Comparison of ENCODE assay signal across 29 mouse cellular contexts in genomic region chr17:88480369-88480768, GRCm38 (mm10). TPM values are rescaled to one million over a fixed set of nuclear protein-coding genes. Genes with fewer than 3 reads are reported as not detected.
DNase-seq lines count a peak whose midpoint lies in the region; ATAC-seq and TF ChIP-seq lines count a peak whose summit lies in the region.
"Had no signal": no experiment of that assay in that cellular context is flagged by ENCODE, and none has a peak within 500 bp of the region (broad histone marks: within the 10 kb centered on the region; RNA-seq: fewer than 3 reads in every experiment).

No protein-coding gene starts in this region.

- no peaks in the 10 kb centered on the region for H3K27me3 ChIP-seq in liver, embryonic 14.5 days (ENCODE audit: control insufficient read depth, insufficient read depth, low read length)
- H3K27me3 ChIP-seq in G1E (ENCODE audit: insufficient read depth, low read length), result no peaks in the 10 kb centered on the region
- H3K27me3 ChIP-seq: embryonic facial prominence, embryonic 13.5 days; forebrain, embryonic 12.5 days; forebrain, embryonic 15.5 days; heart, embryonic 13.5 days; hindbrain, embryonic 15.5 days; Patski had no signal

- H3K27ac ChIP-seq in liver, embryonic 14.5 days, result no peak overlapping the region
- no peak overlapping the region for H3K27ac ChIP-seq in gastrocnemius, adult 2 months
- H3K27ac ChIP-seq: embryonic facial prominence, embryonic 10.5 days; embryonic facial prominence, embryonic 13.5 days; forebrain, embryonic 12.5 days; forebrain, embryonic 15.5 days; heart, embryonic 13.5 days; hindbrain, embryonic 15.5 days had no signal

- 0 out of 2 replicates have a peak, but pooled peaks have one; percentile 6 for ATAC-seq in liver, embryonic 14.5 days (ENCODE audit: insufficient read depth)
- ATAC-seq in G1E (ENCODE audit: extremely low read depth, insufficient number of reproducible peaks, low FRiP score, poor library complexity, severe bottlenecking), result peak; percentile 32
- ATAC-seq: forebrain, embryonic 15.5 days; inflammation-experienced regulatory T-cells, adult 6 months; intestine, embryonic 16.5 days; Patski had no signal

- H3K9me3 ChIP-seq in liver, embryonic 14.5 days (ENCODE audit: control insufficient read depth, low read length), result no peaks in the 10 kb centered on the region
- no peaks in the 10 kb centered on the region for H3K9me3 ChIP-seq in G1E (replicated peaks)
- H3K9me3 ChIP-seq: embryonic facial prominence, embryonic 10.5 days; embryonic facial prominence, embryonic 13.5 days; forebrain, embryonic 12.5 days; forebrain, embryonic 15.5 days; heart, embryonic 13.5 days; hindbrain, embryonic 15.5 days had no signal

- no peak for TF ChIP-seq EP300 in liver, embryonic 14.5 days (IDR thresholded peaks at IDR 0.05; ENCODE audit: low read depth)

- no peak for DNase-seq in liver, embryonic 14.5 days (ENCODE audit: low read depth in 3 of 3, low spot score in 3 of 3)
- DNase-seq in liver, result no peak
- DNase-seq in CD4-positive, CD25-positive, alpha-beta regulatory T cell, adult 2 months (ENCODE audit: low read depth, low spot score), result peak; percentile 22
- DNase-seq in G1E (ENCODE audit: low spot score), result no peak
- peak; percentile 65 for DNase-seq in induced T-regulatory cell, adult 2 months (ENCODE audit: low read depth)
- no peak for DNase-seq in kidney, adult 9 months
- no peak for DNase-seq in gastrocnemius, adult 2 months
- DNase-seq in gastrocnemius, adult 18-20 months (ENCODE audit: low spot score), result no peak
- DNase-seq: adrenal gland, adult 2 months; adrenal gland, postnatal 25 days; cerebellum, adult 11-12 months; cerebellum, adult 8-10 months; cerebellum, postnatal 10 days; cerebellum, postnatal 36 days; embryo, embryonic 11 days; gastrocnemius, postnatal 14 days; heart, adult 11 months; heart, postnatal 14 days; heart, postnatal 4 days had no signal

- H3K9ac ChIP-seq in liver, embryonic 14.5 days (replicated peaks), result no peak overlapping the region
- H3K9ac ChIP-seq: embryonic facial prominence, embryonic 13.5 days; forebrain, embryonic 12.5 days; forebrain, embryonic 15.5 days; heart, embryonic 13.5 days; hindbrain, embryonic 15.5 days had no signal

- intact Hi-C loops in gastrocnemius, adult 2 months (cut with DNase I), result no loop called here

- no peak for TF ChIP-seq CTCF in liver, embryonic 14.5 days (IDR thresholded peaks at IDR 0.05; ENCODE audit: low read depth)
- no peak for TF ChIP-seq CTCF in G1E (IDR thresholded peaks at IDR 0.05; ENCODE audit: low read depth, low read length)
- no peak for TF ChIP-seq CTCF in gastrocnemius, adult 2 months (IDR thresholded peaks at IDR 0.05)

- H3K4me2 ChIP-seq in liver, embryonic 14.5 days (ENCODE audit: low read depth), result no peak overlapping the region
- H3K4me2 ChIP-seq: embryonic facial prominence, embryonic 13.5 days; forebrain, embryonic 12.5 days; forebrain, embryonic 15.5 days; heart, embryonic 13.5 days; hindbrain, embryonic 15.5 days had no signal

- peaks cover 13 to 27% of the 10 kb centered on the region in 2 experiments for H3K4me1 ChIP-seq in liver, embryonic 14.5 days (replicated peaks; ENCODE audit: control insufficient read depth in 2 of 2, insufficient read depth in 2 of 2, low read length in 1 of 2)
- peaks cover 46% of the 10 kb centered on the region for H3K4me1 ChIP-seq in G1E (ENCODE audit: insufficient read depth, low read depth, low read length)
- H3K4me1 ChIP-seq: embryonic facial prominence, embryonic 10.5 days; embryonic facial prominence, embryonic 13.5 days; forebrain, embryonic 12.5 days; forebrain, embryonic 15.5 days; hindbrain, embryonic 15.5 days had no signal

- H3K4me3 ChIP-seq in liver, embryonic 14.5 days (ENCODE audit: insufficient read depth in 1 of 2, low read depth in 2 of 2, low read length in 2 of 2), result no peak overlapping the region
- peak overlapping the region; percentile 48; the same call in 1 of the 2 replicates for H3K4me3 ChIP-seq in G1E (ENCODE audit: low read depth, low read length)
- no peak overlapping the region for H3K4me3 ChIP-seq in gastrocnemius, adult 2 months
- H3K4me3 ChIP-seq: embryonic facial prominence, embryonic 10.5 days; embryonic facial prominence, embryonic 13.5 days; erythroblast, embryonic 14.5 days; forebrain, embryonic 12.5 days; forebrain, embryonic 15.5 days; heart, embryonic 13.5 days; hindbrain, embryonic 15.5 days had no signal

- no peaks in the 10 kb centered on the region; the same call in 1 of the 2 replicates for H3K36me3 ChIP-seq in liver, embryonic 14.5 days (replicated peaks; ENCODE audit: control insufficient read depth, insufficient read depth, low read depth)
- H3K36me3 ChIP-seq in G1E (replicated peaks), result peaks cover 38% of the 10 kb centered on the region
- H3K36me3 ChIP-seq: forebrain, embryonic 15.5 days; hindbrain, embryonic 15.5 days had no signal

- WGBS in liver, embryonic 14.5 days (ENCODE audit: insufficient replicate concordance), result 58% methylated on average over 10 of the region's 10 CpGs

RNA-seq across cellular contexts. Expression of gene Foxn2, which starts 39.9 kb away (rescaled TPM):
- polyA plus RNA-seq in liver, embryonic 14.5 days (2012; rRNA removed), result 3.0 and 4.8 TPM in 2 replicates
- polyA plus RNA-seq in liver, embryonic 14.5 days (2014; fragmentation: Nextera tagmentation; extraction: Ambion mirVana), result 8.8 TPM in 2 replicates
- total RNA-seq in G1E (2014; fragmentation: Nextera tagmentation) (43.9 and 44.0 TPM in 2 replicates), G1E (2017) (41.4 and 42.0 TPM in 2 replicates)
- polyA plus RNA-seq in G1E (2012), result 15.4 and 18.8 TPM in 2 replicates
- total RNA-seq in gastrocnemius, adult 2 months (2021), result 10 to 100 TPM; 10.6 to 12.9 TPM
- 10 to 100 TPM; 11.5 to 14.3 TPM for total RNA-seq in gastrocnemius, adult 18-20 months (2021)

RNA-seq across cellular contexts. Expression of gene Ppp1r21, which starts 49.5 kb away (rescaled TPM):
- 9.4 and 11.2 TPM in 2 replicates for polyA plus RNA-seq in liver, embryonic 14.5 days (2012; rRNA removed)
- polyA plus RNA-seq in liver, embryonic 14.5 days (2014; fragmentation: Nextera tagmentation; extraction: Ambion mirVana), result 8.8 and 9.1 TPM in 2 replicates
- total RNA-seq in G1E (2014; fragmentation: Nextera tagmentation), result 31.8 and 34.3 TPM in 2 replicates
- 31.0 and 33.5 TPM in 2 replicates for total RNA-seq in G1E (2017)
- polyA plus RNA-seq in G1E (2012), result 3.4 and 4.6 TPM in 2 replicates
- total RNA-seq in gastrocnemius, adult 2 months (2021), result 1 to 10 TPM; 4.5 to 5.8 TPM
- total RNA-seq in gastrocnemius, adult 18-20 months (2021), result 1 to 10 TPM; 6.2 TPM

Comparison
In these comparisons a context has a peak if more than half of its experiments do, and no peak if none do; other contexts are left out.
1. DNase-seq: peak in CD4-positive, CD25-positive, alpha-beta regulatory T cell, adult 2 months (single experiment) and induced T-regulatory cell, adult 2 months (single experiment); none in liver, embryonic 14.5 days (0 of 3), liver (single experiment), G1E (single experiment), kidney, adult 9 months (single experiment), gastrocnemius, adult 2 months (single experiment) and gastrocnemius, adult 18-20 months (single experiment).
2. RNA of gene Ppp1r21, which starts 49.5 kb away (total RNA-seq): 31.0 to 34.3 TPM in G1E; 6.2 TPM in gastrocnemius, adult 18-20 months and 4.5 to 5.8 TPM in gastrocnemius, adult 2 months; every median in the first group is over 4 times any median in the second.